ENCODE assay signal across 31 mouse cellular contexts in genomic region chr11:117858392-117858791, GRCm38 (mm10). TPM values are rescaled to one million over a fixed set of nuclear protein-coding genes. Genes with fewer than 3 reads are reported as not detected.
DNase-seq lines count a peak whose midpoint lies in the region; ATAC-seq and TF ChIP-seq lines count a peak whose summit lies in the region.
"Had no signal": no experiment of that assay in that cellular context is flagged by ENCODE, and none has a peak within 500 bp of the region (broad histone marks: within the 10 kb centered on the region; RNA-seq: fewer than 3 reads in every experiment).

No protein-coding gene starts in this region.

- ATAC-seq in liver, embryonic 11.5 days (replicated peaks; ENCODE audit: low FRiP score) = peak; percentile 25; the same call in 1 of the 2 replicates
- no peak for ATAC-seq in liver, postnatal 0 days
- ATAC-seq: forebrain, embryonic 14.5 days; forebrain, postnatal 0 days had no signal

- no peak overlapping the region for H3K4me3 ChIP-seq in gastrocnemius, adult 2 months
- H3K4me3 ChIP-seq in liver, embryonic 11.5 days (ENCODE audit: low read depth, low read length) = no peak overlapping the region
- no peak overlapping the region for H3K4me3 ChIP-seq in liver, postnatal 0 days (ENCODE audit: low read depth, low read length)
- H3K4me3 ChIP-seq in MEL (ENCODE audit: control insufficient read depth in 1 of 2, insufficient read depth in 1 of 2, low read depth in 2 of 2, low read length in 2 of 2) = no peak overlapping the region
- H3K4me3 ChIP-seq: embryonic facial prominence, embryonic 12.5 days; embryonic facial prominence, embryonic 15.5 days; heart, adult 2 months; heart, embryonic 10.5 days; heart, embryonic 13.5 days had no signal

- DNase-seq in gastrocnemius, adult 2 months = peak; percentile 53
- no peak for DNase-seq in gastrocnemius, postnatal 14 days
- no peak for DNase-seq in liver, embryonic 11.5 days (ENCODE audit: low spot score)
- no peak for DNase-seq in liver, postnatal 0 days
- no peak for DNase-seq in MEL (ENCODE audit: low read depth, low spot score)
- DNase-seq in left cerebral cortex, adult 9 months (ENCODE audit: low spot score in 2 of 2) = no peak
- DNase-seq: adrenal gland, adult 2 months; adrenal gland, postnatal 14 days; cerebellum, adult 11 months; cerebellum, adult 2 months; cerebellum, adult 9-11 months; cerebellum, postnatal 25 days; forebrain, postnatal 0 days; gastrocnemius, postnatal 36 days; heart, adult 2 months; heart, postnatal 14 days; heart, postnatal 4 days had no signal

- no peaks in the 10 kb centered on the region for H3K79me2 ChIP-seq in MEL (ENCODE audit: control insufficient read depth, insufficient read depth, low read length, poor library complexity)

- peaks cover 47% of the 10 kb centered on the region for H3K27me3 ChIP-seq in liver, embryonic 11.5 days (replicated peaks; ENCODE audit: control insufficient read depth, insufficient read depth, low read length)
- H3K27me3 ChIP-seq in liver, postnatal 0 days (ENCODE audit: insufficient read depth, low read length) = peaks cover 32% of the 10 kb centered on the region
- no peaks in the 10 kb centered on the region for H3K27me3 ChIP-seq in MEL (ENCODE audit: control insufficient read depth in 1 of 2, insufficient read depth in 2 of 2, low read length in 2 of 2)

- TF ChIP-seq POLR2A in MEL (IDR thresholded peaks at IDR 0.05; ENCODE audit: control insufficient read depth in 1 of 2, insufficient read depth in 1 of 2, low read depth in 1 of 2, low read length in 2 of 2, poor library complexity in 1 of 2) = no peak

- TF ChIP-seq CTCF in gastrocnemius, adult 2 months (IDR thresholded peaks at IDR 0.05) = no peak
- no peak for TF ChIP-seq CTCF in liver, postnatal 0 days (IDR thresholded peaks at IDR 0.05; ENCODE audit: low read depth)
- no peak for TF ChIP-seq CTCF in MEL (IDR thresholded peaks at IDR 0.05 in 2 of 3, conservative IDR thresholded peaks at IDR 0.05 in 1 of 3; ENCODE audit: control insufficient read depth in 1 of 3, insufficient read depth in 1 of 3, low read depth in 2 of 3, low read length in 3 of 3, poor library complexity in 1 of 3, severe bottlenecking in 1 of 3)

- peaks cover 8% of the 10 kb centered on the region for H3K4me1 ChIP-seq in liver, embryonic 11.5 days (replicated peaks; ENCODE audit: control insufficient read depth, insufficient read depth, low read length)
- no peaks in the 10 kb centered on the region for H3K4me1 ChIP-seq in liver, postnatal 0 days (ENCODE audit: insufficient read depth)
- 0 out of 4 replicates have a peak, but pooled peaks cover 0 to 2% of the 10 kb centered on the region in 2 experiments for H3K4me1 ChIP-seq in MEL (ENCODE audit: control insufficient read depth in 1 of 2, insufficient read depth in 2 of 2, low read length in 2 of 2)

- TF ChIP-seq EP300 in liver, postnatal 0 days (IDR thresholded peaks at IDR 0.05; ENCODE audit: low read depth) = no peak
- TF ChIP-seq EP300 in MEL (IDR thresholded peaks at IDR 0.05; ENCODE audit: low read depth in 1 of 2, low read length in 2 of 2) = no peak

- no peaks in the 10 kb centered on the region for H3K9me3 ChIP-seq in liver, embryonic 11.5 days (ENCODE audit: control insufficient read depth, low read length)
- H3K9me3 ChIP-seq in liver, postnatal 0 days (ENCODE audit: low read length) = no peaks in the 10 kb centered on the region
- no peaks in the 10 kb centered on the region for H3K9me3 ChIP-seq in MEL (replicated peaks; ENCODE audit: insufficient read depth, low read length)
- H3K9me3 ChIP-seq: embryonic facial prominence, embryonic 12.5 days; embryonic facial prominence, embryonic 15.5 days; heart, embryonic 10.5 days; heart, embryonic 13.5 days had no signal

- intact Hi-C loops in gastrocnemius, adult 2 months (cut with DNase I) = no loop called here
- intact Hi-C loops in gastrocnemius, postnatal 14 days (cut with DNase I; ENCODE audit: low total_unique reads) = no loop called here

- H3K4me2 ChIP-seq in liver, embryonic 11.5 days = no peak overlapping the region
- H3K4me2 ChIP-seq in liver, postnatal 0 days (ENCODE audit: low read depth, low read length) = no peak overlapping the region
- H3K4me2 ChIP-seq: embryonic facial prominence, embryonic 12.5 days; embryonic facial prominence, embryonic 15.5 days; heart, embryonic 13.5 days; hindbrain, embryonic 14.5 days had no signal

- H3K36me3 ChIP-seq in liver, embryonic 11.5 days (ENCODE audit: control insufficient read depth, insufficient read depth, low read length) = peaks cover 34% of the 10 kb centered on the region
- H3K36me3 ChIP-seq in liver, postnatal 0 days (replicated peaks; ENCODE audit: insufficient read depth, low read length) = peaks cover 38% of the 10 kb centered on the region
- peaks cover 2 to 15% of the 10 kb centered on the region in 2 experiments; a peak in 3 of 4 replicates for H3K36me3 ChIP-seq in MEL (ENCODE audit: control insufficient read depth in 1 of 2, insufficient read depth in 2 of 2, low read length in 2 of 2)

- no peak overlapping the region for H3K27ac ChIP-seq in gastrocnemius, adult 2 months
- no peak overlapping the region for H3K27ac ChIP-seq in liver, embryonic 11.5 days (ENCODE audit: low read depth, low read length)
- no peak overlapping the region for H3K27ac ChIP-seq in liver, postnatal 0 days (ENCODE audit: low read depth)
- H3K27ac ChIP-seq in MEL (ENCODE audit: control insufficient read depth, low read depth, low read length) = peak overlapping the region; percentile 26; the same call in 1 of the 2 replicates
- H3K27ac ChIP-seq: embryonic facial prominence, embryonic 12.5 days; embryonic facial prominence, embryonic 15.5 days; heart, adult 2 months; heart, embryonic 10.5 days; heart, embryonic 13.5 days; hindbrain, embryonic 14.5 days had no signal

- no peak overlapping the region for H3K9ac ChIP-seq in liver, embryonic 11.5 days (ENCODE audit: low read depth, low read length)
- no peak overlapping the region for H3K9ac ChIP-seq in liver, postnatal 0 days (replicated peaks)
- H3K9ac ChIP-seq in MEL (ENCODE audit: control insufficient read depth, low read depth, low read length, poor library complexity, severe bottlenecking) = no peak overlapping the region
- H3K9ac ChIP-seq: embryonic facial prominence, embryonic 12.5 days; embryonic facial prominence, embryonic 15.5 days; forebrain, postnatal 0 days; heart, embryonic 13.5 days; hindbrain, embryonic 14.5 days had no signal

- TF ChIP-seq RAD21 in MEL (IDR thresholded peaks at IDR 0.05; ENCODE audit: low read depth, low read length) = no peak

- 58% methylated on average over 3 of the region's 3 CpGs for WGBS in liver, embryonic 11.5 days
- 73% methylated on average over 3 of the region's 3 CpGs for WGBS in liver, postnatal 0 days (ENCODE audit: insufficient replicate concordance)

TF ChIP-seq in MEL, 35 proteins besides CTCF, POLR2A, EP300 and RAD21:
- TF ChIP-seq POLR2AphosphoS2 (IDR thresholded peaks at IDR 0.05; ENCODE audit: low read length) = no peak; the same call in 1 of the 2 replicates
- TF ChIP-seq ZNF384 (IDR thresholded peaks at IDR 0.05; ENCODE audit: low read depth, low read length) = peak; percentile 15; the same call in 1 of the 2 replicates

RNA-seq across cellular contexts. Expression of gene Tmem235, which starts 2.2 kb away (rescaled TPM):
- not detected for total RNA-seq in gastrocnemius, adult 2 months (2021)
- total RNA-seq in gastrocnemius, postnatal 14 days (2021) = not detected
- not detected in 2 replicates for polyA plus RNA-seq in liver, embryonic 11.5 days (2014; fragmentation: Nextera tagmentation; extraction: Ambion mirVana)
- polyA plus RNA-seq in liver, postnatal 0 days (2015; fragmentation: Nextera tagmentation; extraction: Ambion mirVana) = not detected in 2 replicates
- total RNA-seq in MEL (2012; rRNA removed) = 0.04 TPM in 1 of 2 replicates, not detected in the other
- under 1 TPM in 1 of 2 experiments, not detected in 1; 0.04 TPM for polyA plus RNA-seq in MEL (2012; ENCODE audit: insufficient read depth in 1 of 2, insufficient read length in 2 of 2, low read depth in 1 of 2, low replicate concordance in 2 of 2, missing spikeins in 1 of 2)
- total RNA-seq: adrenal gland, adult 2 months; adrenal gland, postnatal 14 days; adrenal gland, postnatal 4 days; common myeloid progenitor, adult 5-6 weeks; forebrain, postnatal 0 days; gastrocnemius, adult 8-10 months; gastrocnemius, postnatal 36 days; granulocyte monocyte progenitor cell, adult 5-6 weeks; heart, adult 2 months; heart, postnatal 14 days had no signal
- polyA plus RNA-seq: adrenal gland, adult 2 months; embryonic facial prominence, embryonic 12.5 days; embryonic facial prominence, embryonic 15.5 days; forebrain, embryonic 11.5 days; forebrain, embryonic 14.5 days; forebrain, postnatal 0 days; frontal cortex, adult 2 months; heart, adult 2 months; heart, embryonic 10.5 days; heart, embryonic 13.5 days; heart, embryonic 16.5 days; hindbrain, embryonic 14.5 days; intestine, embryonic 14.5 days had no signal

RNA-seq across cellular contexts. Expression of gene Birc5, which starts 9.3 kb away (rescaled TPM):
- not detected for total RNA-seq in gastrocnemius, adult 2 months (2021)
- total RNA-seq in gastrocnemius, postnatal 14 days (2021) = 1 to 10 TPM; 4.2 TPM
- polyA plus RNA-seq in liver, embryonic 11.5 days (2014; fragmentation: Nextera tagmentation; extraction: Ambion mirVana) = 430 and 440 TPM in 2 replicates
- 193 and 197 TPM in 2 replicates for polyA plus RNA-seq in liver, postnatal 0 days (2015; fragmentation: Nextera tagmentation; extraction: Ambion mirVana)
- 242 and 244 TPM in 2 replicates for total RNA-seq in MEL (2012; rRNA removed)
- 100 to 1,000 TPM in 1 of 2 experiments, not detected in 1; 214 TPM for polyA plus RNA-seq in MEL (2012; ENCODE audit: insufficient read depth in 1 of 2, insufficient read length in 2 of 2, low read depth in 1 of 2, low replicate concordance in 2 of 2, missing spikeins in 1 of 2)

RNA-seq across cellular contexts. Expression of gene Tha1, which starts 14.9 kb away (rescaled TPM):
- total RNA-seq in gastrocnemius, adult 2 months (2021) = 1 to 10 TPM; 3.8 to 5.2 TPM
- 1 to 10 TPM; 5.8 to 7.5 TPM for total RNA-seq in gastrocnemius, postnatal 14 days (2021)
- polyA plus RNA-seq in liver, embryonic 11.5 days (2014; fragmentation: Nextera tagmentation; extraction: Ambion mirVana) = 1.5 and 1.7 TPM in 2 replicates
- 6.6 and 7.1 TPM in 2 replicates for polyA plus RNA-seq in liver, postnatal 0 days (2015; fragmentation: Nextera tagmentation; extraction: Ambion mirVana)
- total RNA-seq in MEL (2012; rRNA removed) = 0.12 TPM in 1 of 2 replicates, not detected in the other
- not detected for polyA plus RNA-seq in MEL (2012; ENCODE audit: insufficient read depth in 1 of 2, insufficient read length in 2 of 2, low read depth in 1 of 2, low replicate concordance in 2 of 2, missing spikeins in 1 of 2)

RNA-seq across cellular contexts. Expression of gene Tk1, which starts 32.5 kb away (rescaled TPM):
- total RNA-seq in gastrocnemius, adult 2 months (2021) = 1 to 10 TPM; 2.5 to 2.8 TPM
- total RNA-seq in gastrocnemius, postnatal 14 days (2021) = 1 to 10 TPM; 5.4 to 5.8 TPM
- polyA plus RNA-seq in liver, embryonic 11.5 days (2014; fragmentation: Nextera tagmentation; extraction: Ambion mirVana) = 185 and 192 TPM in 2 replicates
- polyA plus RNA-seq in liver, postnatal 0 days (2015; fragmentation: Nextera tagmentation; extraction: Ambion mirVana) = 96.8 and 101 TPM in 2 replicates
- total RNA-seq in MEL (2012; rRNA removed) = 171 and 172 TPM in 2 replicates
- polyA plus RNA-seq in MEL (2012; ENCODE audit: insufficient read depth in 1 of 2, insufficient read length in 2 of 2, low read depth in 1 of 2, low replicate concordance in 2 of 2, missing spikeins in 1 of 2) = 100 to 1,000 TPM in 1 of 2 experiments, not detected in 1; 188 TPM

RNA-seq across cellular contexts. Expression of gene Afmid, which starts 32.7 kb away (rescaled TPM):
- total RNA-seq in gastrocnemius, adult 2 months (2021) = 1 to 10 TPM; 3.1 to 3.3 TPM
- total RNA-seq in gastrocnemius, postnatal 14 days (2021) = 1 to 10 TPM; 3.5 to 3.6 TPM
- 8.4 and 11.1 TPM in 2 replicates for polyA plus RNA-seq in liver, embryonic 11.5 days (2014; fragmentation: Nextera tagmentation; extraction: Ambion mirVana)
- 32.9 and 34.4 TPM in 2 replicates for polyA plus RNA-seq in liver, postnatal 0 days (2015; fragmentation: Nextera tagmentation; extraction: Ambion mirVana)
- total RNA-seq in MEL (2012; rRNA removed) = 3.3 and 3.5 TPM in 2 replicates
- polyA plus RNA-seq in MEL (2012; ENCODE audit: insufficient read depth in 1 of 2, insufficient read length in 2 of 2, low read depth in 1 of 2, low replicate concordance in 2 of 2, missing spikeins in 1 of 2) = 1 to 10 TPM in 1 of 2 experiments, not detected in 1; 3.8 TPM

Comparison
In these comparisons a context has a peak if more than half of its experiments do, and no peak if none do; other contexts are left out.
1. RNA of gene Birc5, which starts 9.3 kb away (total RNA-seq): 242 to 244 TPM in MEL; 4.2 TPM in gastrocnemius, postnatal 14 days and not detected in gastrocnemius, adult 2 months; every median in the first group is over 10 times any median in the second.